Mouse (Mus musculus) adrenal gland, adult 10 weeks (tissue): ENCODE results near the gene Casp12. TPM values are rescaled to one million over a fixed set of nuclear protein-coding genes. Genes with fewer than 3 reads are reported as not detected.

Source experiments
- polyA plus RNA-seq: library from polyadenylated mRNA; stranded (reverse); fragments of 350-450 nt; fragmentation: Illumina TruSeq; extraction: RNeasy Lipid Tissue Mini Kit (QIAGEN cat#74804); gene quantifications from one replicate; pipeline ENCODE4 v1.2.3, GENCODE M21; 2014; ENCODE audit warnings: low read depth, low replicate concordance

Casp12 gene
- 223 TPM for polyA plus RNA-seq

DNA sequence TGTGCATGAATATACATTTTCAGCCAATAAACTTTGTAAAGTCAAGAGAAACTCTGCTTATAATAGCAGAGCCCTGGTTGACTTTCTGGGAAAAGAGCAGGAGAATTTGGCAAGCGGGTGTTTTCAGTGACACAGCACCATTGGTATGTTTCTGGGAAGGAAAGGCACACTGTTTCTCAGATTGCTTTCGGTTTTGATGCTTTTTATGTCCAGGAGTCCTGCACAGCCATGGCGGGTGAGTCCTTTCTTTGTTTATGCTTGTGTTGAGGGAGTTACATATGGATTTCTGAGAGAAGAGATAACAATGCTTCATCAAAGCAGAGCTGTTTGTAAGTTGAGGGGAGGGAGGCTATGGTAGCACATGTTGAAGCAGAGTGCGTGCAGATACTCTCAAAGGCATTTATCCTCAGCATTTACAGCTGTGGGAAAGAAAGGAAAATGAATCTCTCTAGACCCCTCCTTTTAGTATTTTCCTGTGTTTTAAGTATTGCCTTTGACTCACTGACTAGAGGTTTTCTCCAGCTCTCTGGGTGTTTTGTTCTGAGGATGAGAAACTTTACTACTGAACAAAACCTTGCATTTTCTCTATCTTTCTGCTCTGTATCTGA, at the start of gene Casp12:
Casp12 (plus strand) TSS at position 140 of the 608 bp plus-strand sequence.

DNA sequence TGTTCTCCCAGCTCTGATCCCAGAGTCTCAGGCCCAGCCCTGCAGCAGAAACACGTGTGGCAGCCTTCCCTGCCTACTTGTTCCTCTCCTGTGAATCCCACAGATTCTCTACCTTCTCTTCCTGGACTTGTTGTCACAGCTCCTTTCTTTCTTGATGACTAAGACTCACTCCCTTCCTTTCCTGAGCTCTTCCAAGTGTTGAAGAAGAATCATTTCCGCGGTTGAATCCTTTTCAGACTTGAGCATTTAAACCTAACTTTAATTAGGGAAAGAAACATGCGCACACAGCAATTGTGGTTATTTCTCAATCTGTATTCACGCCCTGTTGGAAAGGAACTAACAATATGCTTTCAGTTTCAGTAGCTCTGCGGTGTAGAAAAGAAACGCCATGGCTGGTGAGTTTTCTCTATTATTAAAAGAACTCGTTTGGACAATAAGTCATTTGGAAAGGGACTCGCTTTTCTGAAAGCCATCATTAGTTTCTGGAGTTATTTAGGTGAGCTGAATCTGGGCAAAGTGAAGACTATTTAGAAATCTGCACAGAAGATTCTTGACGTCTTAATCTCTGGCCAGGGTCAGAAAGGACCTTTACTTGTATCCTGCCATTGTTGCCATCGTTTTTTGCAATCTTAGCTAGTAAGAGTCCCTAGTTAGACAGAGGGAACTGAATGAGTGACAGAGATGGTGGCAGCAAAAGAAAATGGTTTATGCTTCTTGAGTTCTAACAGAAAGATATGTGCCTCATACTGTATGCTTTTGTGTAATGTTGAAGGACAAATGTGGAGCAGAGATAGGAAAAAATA, 46.7 kb upstream of the Casp12 start, which contains the start of gene Casp1:
Casp1 (plus strand) TSS at position 189 of the 803 bp plus-strand sequence.

DNA sequence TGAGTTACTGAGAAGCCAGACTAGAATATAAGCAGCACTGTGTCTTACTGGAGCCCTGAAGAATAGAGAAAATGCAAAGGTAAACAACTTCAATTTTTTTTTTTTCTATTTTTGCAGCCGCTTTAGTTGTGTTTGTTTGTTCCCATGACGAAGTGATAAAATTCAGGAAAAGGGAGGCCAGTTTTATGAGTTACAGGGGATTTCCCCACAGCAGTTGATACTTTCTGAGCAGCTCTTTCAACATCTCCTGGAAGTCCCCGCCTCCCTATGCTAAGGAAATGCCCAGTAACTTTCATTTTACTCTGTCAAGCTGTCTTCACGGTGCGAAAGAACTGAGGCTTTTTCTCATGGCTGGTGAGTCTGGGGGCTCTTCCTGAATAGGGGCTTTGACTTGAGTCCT, 36.7 kb upstream of the Casp12 start, which contains the start of gene Casp4:
Casp4 (plus strand) TSS at position 268 of the 400 bp plus-strand sequence.

Other genes with a start within 250 kb of the Casp12 start
- gene Casp1, start 46.9 kb upstream of the Casp12 start, polyA plus RNA-seq: 12.4 TPM
- 7.3 TPM for gene Casp4, start 36.6 kb upstream of the Casp12 start, polyA plus RNA-seq